Mouse (Mus musculus) ES-Bruce4 (cell line): ENCODE data around the gene Samd7.

Source experiments
- CTCF ChIP-seq: IDR thresholded peaks from one replicate; pipeline ENCODE4 v1.8.1; 2011; ENCODE audit warnings: low read depth, low read length
- EP300 ChIP-seq: IDR thresholded peaks from 2 replicates; pipeline ENCODE4 v1.6.1; 2011; ENCODE audit warnings: low read depth, low read length; ENCODE audit not compliant: insufficient read depth
- POLR2A ChIP-seq: IDR thresholded peaks from one replicate; pipeline ENCODE4 v1.8.1; 2011; ENCODE audit warnings: low read length; ENCODE audit not compliant: insufficient read depth

DNA sequence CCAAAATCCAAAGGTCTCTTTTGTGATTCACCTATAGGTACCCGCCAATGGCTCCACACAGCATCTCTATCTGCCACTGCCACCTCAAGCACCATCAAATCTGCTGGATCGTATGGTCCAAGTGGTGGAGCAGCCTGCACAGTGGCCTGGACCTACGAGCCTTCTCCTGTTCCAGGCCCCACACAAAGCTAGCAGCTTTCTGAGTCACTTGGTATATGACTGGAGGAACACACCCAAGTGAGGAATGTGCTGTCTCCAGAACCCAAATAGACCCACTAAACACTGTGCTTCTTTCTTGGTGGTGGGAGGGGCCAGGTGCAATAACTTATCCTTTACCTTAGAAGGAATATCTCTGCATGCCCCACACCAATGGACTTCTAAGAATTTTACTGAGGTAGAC lies 40.1 kb upstream of the Samd7 start:
- TF ChIP-seq CTCF: no peak
- TF ChIP-seq EP300: no peak
- no peak for TF ChIP-seq POLR2A
